Mouse (Mus musculus): ENCODE results near the gene Tnfrsf1b.
A peak's percentile ranks its signal among the peaks of the same experiment; 100 is the strongest.

Gene Tnfrsf1b

DNA sequence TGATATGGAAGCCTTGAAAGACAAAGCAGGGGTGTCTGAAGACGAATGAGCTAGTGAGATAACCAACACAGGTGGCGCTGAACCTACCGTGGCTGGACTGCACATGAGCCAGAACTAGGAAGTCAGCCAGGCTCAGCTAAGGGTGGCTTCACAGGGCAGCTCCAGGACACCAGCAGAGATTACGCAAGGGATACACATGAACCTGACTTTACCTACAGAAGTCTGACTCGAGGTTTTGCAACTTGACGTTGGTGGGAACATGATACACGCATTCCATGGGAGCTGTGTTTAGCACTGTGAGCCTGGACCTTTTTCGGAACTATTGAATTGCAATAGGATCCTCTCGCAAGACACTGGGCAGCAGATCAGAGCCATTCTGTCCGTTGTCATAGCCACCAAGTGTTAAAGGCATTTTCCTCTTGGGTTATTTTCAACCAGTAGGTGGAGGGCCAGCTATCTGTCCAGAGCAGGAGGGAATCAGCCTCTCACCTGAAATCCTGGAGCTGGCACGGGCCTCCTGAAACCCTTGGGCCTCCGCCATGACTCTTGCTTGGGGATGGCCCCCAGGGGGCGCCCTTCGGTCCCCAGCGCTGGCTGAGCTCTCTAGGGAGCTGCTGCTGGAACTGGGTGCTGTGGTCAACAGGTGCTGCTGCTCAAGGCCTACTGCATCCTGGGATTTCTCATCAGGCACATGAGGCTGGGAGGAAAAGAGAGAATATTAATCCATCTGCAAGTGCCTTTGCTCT is 27.3 kb downstream of the Tnfrsf1b start:
- no peak for DNase-seq (ENCODE audit: low spot score in 2 of 2)

DNA sequence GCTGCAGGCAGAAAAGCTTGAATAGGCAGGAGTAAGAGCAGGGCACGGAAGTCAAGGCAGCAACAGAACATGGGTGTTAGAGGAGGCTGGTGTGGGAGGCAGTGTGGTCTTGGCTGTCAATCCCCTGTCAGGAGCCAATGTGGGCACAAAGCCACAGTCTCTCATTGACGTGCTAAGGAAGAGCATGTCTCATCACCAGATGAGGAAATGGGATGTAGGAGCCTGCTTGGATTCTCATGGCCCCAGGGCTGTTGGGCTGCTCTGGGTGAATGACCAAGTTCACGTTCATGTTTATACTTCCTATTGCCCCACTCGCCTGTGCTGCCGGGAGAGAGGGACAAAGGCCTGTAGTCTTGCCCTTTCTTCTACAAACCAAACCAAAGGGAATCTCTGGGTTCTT is 28.8 kb downstream of the Tnfrsf1b start:
- no peak for DNase-seq (ENCODE audit: low spot score in 2 of 2)

DNA sequence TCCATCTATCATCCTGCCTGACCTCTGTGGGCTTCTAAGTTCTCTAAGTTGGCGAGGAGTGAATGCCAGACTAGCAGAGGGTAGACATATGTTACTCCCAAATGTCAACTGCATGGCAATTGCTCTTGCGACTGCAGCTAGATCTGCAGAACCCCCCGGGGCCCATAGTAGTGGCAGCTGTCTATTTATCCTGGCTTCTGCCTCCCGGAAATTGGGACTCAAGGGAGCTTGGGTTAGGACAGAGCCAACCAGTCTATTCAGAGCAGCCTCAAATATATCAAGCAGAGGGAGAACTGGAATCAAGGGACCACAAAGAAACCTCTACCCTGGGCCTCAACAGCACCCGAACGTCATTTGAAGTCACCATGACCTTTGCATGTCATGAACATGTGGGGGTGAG is 29.6 kb downstream of the Tnfrsf1b start:
- no peak for DNase-seq (ENCODE audit: low spot score in 2 of 2)

DNA sequence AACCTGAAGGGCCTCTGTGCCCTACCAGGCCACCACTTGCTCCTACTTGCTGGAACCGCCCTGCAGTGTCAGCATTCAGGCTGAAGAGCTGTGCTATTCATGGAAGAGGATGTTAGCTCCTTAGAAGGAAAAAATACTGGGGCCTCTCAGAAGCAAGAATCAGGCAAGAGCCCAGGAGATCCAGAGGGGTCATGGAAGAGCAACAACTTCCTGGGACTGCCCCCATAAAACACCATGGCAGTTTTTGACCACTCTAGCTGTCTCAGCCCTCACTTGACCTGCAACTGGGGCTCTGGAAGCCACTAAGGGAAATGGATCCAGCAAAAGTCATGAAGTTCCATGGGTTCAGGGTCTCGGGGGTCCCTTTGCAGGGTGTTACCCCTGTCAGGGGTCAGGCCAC is 31.3 kb downstream of the Tnfrsf1b start:
- no peak for DNase-seq (ENCODE audit: low spot score in 2 of 2)

DNA sequence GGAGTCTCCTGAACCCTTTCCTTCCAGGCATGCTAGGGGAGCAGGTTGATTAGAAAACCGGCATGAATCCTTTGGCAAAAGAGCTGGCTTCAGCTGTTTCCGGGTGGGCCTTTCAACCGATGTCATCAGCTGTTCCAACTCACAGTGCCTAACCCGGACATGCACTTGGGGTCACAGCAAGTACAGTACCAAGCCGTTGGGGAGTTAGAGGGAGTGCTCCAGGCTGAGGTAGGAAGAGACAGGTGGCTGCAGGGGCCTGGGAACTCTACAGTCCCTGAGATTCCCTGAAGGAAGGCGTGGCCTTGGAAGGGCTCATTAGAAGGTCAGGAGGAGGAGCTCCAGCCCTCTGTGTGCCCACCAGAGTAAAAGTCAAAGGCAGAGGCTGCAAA is 31.9 kb downstream of the Tnfrsf1b start:
- no peak for DNase-seq (ENCODE audit: low spot score in 2 of 2)

DNA sequence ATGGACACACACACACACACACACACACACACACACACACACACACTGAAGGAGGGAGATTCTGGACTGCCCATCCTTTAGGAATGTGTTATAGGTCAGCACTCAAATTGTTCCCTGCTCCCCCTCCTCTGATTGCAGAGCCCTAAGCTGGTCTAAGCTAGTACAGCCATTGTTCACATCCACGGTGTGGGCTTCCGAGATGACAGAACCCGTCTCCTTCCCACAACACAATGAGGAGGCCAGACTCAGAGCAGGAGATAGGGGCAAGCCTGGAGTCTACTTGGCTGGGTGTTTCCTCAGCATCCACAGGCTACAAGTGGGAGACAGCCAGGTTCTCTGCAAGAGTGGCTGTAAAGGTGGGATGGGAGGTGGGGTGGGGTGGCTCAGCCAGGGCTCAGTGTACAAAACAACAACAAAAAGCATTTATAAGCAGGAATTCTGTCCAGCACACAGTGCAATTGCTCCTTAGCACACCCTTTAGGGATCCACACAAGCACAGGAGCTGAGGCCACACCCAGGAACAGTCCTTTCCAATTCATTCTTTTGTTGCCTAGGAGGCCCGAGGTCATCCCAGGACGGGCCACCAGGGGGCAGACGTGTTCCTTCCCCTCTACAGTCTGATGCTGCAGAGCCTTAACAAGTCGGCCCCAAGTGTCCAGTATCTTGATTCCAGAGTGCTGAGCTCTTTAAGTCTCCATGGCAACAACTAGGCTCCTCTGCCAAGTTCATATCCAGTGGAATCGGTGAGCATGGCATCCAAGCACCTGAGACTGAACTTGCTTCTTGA is 32.5 kb downstream of the Tnfrsf1b start:
- DNase-seq (ENCODE audit: low spot score in 2 of 2), result peak; percentile 79 to 89

DNA sequence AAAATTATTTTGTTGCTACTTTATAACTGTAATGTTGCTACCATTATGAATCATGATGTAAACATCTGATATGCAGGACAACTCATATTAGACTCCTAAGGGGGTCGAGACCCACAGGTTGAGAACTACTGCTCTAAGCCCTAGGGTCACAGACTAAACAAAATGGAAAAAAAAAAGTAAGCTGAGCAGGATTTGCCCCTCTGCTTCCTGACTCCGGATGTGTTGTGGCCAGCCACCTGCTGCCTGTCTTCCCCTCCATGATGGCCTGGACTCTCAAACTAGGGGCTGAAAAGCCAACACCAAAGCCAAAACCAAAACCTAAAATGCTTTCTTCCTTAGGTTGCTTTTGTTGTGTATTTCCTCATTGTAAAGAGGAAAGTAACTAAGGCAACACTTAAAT is 35.6 kb downstream of the Tnfrsf1b start:
- DNase-seq (ENCODE audit: low spot score in 2 of 2), result no peak

DNA sequence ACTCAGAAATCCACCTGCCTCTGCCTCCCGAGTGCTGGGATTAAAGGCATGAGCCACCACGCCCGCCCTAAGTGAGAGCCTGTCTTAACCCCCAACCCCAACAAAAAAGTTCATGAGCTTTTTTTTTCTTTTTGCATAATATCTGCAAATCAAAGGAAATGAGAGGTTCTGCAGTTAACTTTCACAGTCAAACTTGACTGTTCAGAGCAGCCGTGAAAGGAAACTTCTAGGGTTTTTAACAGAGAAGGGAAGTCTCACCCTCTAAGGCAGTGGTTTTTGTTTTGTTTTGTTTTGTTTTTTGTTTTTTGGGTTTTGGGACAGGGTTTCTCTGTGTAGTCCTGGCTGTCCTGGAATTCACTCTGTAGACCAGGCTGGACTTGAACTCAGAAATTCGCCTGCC is 36.1 kb downstream of the Tnfrsf1b start:
- no peak for DNase-seq (ENCODE audit: low spot score in 2 of 2)

DNA sequence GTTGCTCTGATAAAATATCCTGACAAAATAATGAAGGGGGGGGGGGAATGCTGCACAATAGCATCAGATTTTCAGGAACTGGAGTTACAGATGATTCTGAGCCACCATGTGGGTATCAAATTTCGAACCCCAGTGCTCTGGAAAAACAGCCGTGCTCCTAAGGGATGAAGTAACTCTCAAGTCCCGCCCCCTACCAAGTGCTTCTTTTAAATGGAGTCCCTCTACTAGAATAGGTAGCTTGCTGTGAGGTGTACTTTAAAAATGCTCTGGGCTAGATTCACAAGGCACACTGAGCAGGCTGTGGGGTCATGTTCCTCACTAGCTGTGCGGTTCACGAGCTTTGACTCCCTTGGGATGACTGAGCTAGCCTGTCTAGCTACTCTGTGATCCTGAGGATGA is 37.0 kb downstream of the Tnfrsf1b start:
- no peak for DNase-seq (ENCODE audit: low spot score in 2 of 2)

DNA sequence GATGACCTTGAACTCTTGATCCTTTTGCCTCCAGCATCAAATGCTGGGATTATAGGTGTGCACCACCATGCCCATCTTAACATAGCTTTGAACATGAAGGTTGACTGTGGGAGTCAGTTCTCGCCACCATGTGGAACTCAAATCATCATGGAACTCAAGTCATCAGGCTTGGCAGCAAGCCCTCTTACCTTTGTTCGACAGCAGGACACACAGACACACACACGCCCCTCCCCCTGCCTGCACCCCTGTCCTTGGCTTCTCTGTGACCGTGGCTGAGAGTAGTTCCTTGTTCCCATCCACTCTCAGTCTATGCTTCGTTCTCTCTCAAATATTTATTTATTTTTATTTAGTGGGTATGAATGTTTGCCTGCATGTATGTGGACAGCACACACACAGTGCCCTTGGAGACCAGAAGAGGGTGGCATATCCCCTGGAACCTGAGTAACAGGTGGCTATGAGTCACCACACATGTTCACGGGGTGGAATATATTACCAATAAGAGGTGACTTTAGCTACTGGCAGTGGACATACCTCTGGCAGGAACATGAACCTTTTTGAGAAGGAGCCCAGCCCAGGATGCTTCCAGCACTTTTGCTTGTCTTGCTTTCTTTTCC is 37.5 kb downstream of the Tnfrsf1b start:
- DNase-seq (ENCODE audit: low spot score in 2 of 2), result no peak

DNA sequence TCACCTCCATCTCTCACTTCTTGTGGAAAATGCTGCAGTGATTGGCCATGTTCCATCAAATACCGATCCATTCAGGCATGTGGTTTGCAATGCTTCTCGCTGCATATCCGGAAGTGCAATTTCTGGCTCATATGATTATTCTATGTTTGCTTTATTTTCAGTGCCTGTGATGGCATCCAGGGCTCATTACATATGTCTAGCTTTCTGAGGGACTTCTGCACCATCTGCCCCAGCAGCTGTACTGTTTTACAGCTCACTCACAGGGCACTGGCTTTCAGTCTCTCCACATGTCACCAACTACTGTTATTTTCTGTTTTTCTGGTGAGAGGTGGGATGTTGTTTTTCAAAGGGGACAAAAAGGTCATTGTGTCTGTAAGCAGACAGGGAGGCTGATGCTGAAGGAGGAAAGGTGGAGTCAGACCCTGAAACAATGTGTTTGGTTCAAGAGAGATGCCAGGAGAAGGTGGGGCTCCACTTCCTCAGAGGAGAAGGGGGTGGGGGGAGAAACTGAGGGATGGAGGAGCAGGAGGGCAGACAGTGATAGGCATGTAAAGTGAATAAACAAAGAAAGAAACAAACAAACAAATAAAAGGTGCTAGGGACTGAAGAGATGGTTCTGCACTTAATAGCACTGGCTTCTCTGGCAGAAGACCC is 38.8 kb downstream of the Tnfrsf1b start:
- no peak for DNase-seq (ENCODE audit: low spot score in 2 of 2)

DNA sequence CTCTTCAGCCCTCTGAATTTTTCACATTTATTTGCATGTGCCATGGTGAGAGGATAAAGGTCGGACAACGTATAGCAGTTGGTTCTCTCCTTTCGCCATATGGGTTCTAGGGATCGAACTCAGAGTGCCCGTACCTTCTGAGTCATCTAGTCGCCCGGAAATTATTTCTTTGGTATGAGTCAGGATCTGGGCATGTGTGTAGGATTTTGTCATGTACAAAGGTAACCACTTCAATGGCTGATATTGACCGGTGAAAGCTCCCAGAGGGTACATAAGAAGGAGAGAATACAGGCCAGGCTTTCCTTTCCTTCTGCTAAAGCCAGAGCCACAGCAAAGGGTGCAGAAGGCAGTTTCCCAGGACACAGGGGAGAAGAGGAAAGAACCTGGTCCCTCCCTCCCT is 41.9 kb downstream of the Tnfrsf1b start:
- no peak for DNase-seq (ENCODE audit: low spot score in 2 of 2)

DNA sequence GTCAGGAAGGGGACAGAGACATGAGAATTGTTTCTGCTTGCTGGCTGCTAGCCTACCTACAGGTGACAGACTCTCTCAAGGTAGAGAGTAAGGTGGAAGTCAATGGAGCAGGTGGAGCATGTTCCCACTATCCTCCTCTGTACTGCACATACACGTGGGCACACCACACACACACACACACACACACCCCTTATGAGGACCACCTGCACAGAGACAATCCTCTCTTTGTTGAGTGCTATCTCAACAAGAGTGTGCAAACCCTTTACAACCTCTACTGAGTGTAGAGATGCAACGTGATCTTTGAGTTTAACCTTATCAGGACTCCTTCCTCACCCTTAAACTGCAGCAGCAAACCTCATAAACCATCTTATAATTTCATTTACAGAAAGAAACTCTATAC is 43.4 kb downstream of the Tnfrsf1b start:
- DNase-seq (ENCODE audit: low spot score in 2 of 2), result no peak

DNA sequence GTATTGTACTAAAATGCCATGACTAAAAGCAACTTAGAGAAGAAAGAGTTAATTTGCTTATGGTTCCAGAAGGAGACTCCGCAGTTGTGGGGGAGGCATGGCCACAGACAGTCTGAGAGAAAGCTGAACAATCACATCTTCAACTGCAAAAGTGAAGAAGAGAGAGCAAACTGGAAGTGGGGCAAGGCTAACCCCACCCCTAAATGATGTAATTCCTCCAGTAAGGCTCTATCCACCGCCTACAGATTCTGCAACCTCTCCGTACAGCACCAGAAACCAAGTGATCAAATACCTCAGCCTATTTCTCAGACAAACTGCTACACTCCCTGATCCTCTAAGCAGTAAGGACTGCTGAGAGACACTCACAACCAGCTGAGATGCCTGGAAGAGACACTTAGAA is 45.2 kb downstream of the Tnfrsf1b start:
- DNase-seq (ENCODE audit: low spot score in 2 of 2), result no peak

DNA sequence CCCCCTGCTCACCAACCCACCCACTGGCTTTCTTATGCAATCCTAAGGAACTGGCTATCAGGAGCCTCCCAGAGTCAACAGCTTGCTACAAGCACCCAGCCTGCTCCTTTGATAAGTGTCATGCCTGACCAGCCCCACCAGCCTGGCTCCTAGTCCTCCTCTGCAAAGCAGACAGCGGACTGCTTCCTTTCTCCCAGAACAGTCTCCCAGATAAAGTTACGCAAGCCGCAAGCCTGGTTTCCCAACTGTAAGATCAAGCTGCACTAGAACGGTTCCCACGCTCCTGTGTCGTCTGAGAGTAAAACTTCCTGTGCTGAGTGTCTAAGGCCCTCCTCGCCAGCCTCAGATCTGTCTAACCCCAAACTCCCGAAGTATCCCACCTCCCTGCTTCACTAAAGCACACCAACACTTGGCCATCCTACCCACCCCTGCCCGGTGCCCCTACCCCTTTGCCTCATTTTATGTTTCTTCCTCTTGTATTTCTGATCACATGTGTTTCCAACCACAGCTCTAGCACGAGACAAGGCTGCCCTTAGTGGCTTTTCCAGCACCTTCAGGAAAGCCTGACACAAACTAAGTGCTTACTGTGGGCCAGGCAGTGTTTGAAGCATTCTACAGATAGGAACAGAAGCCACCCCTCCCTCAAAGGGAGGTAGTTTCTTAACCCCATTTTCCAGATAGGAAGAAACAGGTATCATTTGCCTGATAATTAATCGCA is 46.5 kb downstream of the Tnfrsf1b start:
- no peak for DNase-seq (ENCODE audit: low spot score in 2 of 2)

DNA sequence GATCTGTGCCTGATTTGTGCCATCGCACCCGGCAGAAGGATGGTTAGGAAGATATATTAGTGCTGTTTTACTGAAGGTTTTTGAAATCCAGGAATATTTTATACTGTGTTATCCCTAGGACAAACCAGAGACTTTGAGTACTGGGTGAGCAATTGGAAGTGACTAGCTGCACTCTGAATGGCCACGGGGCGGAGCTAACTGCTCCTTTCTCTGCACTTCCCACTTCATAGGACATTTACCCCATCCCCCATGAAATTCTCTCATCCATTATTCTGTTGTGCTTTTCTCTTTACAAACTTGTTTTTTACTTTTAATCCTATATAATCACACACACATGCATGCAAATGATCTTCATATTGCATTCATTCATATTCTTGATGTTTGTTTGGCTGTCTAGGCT is 50.1 kb downstream of the Tnfrsf1b start:
- DNase-seq (ENCODE audit: low spot score in 2 of 2), result no peak

DNA sequence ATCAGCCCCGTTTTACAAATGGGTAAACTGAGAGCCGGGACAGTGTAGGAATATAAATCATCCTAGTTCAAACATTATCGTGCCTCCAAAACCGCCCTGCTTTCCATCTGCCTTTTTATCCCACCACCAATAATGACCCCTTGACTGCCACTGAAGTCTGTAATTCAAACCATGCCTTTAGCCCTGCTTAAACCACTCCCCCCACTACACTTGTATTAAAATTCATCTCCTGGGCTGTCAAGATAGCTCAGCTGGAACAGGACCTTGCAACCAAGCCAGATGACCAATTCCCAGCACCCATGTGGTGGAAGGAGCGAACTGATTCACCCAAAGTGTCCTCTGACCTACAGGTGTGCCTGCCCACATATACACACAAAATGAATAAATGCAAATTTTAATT is 51.5 kb downstream of the Tnfrsf1b start:
- no peak for DNase-seq (ENCODE audit: low spot score in 2 of 2)

DNA sequence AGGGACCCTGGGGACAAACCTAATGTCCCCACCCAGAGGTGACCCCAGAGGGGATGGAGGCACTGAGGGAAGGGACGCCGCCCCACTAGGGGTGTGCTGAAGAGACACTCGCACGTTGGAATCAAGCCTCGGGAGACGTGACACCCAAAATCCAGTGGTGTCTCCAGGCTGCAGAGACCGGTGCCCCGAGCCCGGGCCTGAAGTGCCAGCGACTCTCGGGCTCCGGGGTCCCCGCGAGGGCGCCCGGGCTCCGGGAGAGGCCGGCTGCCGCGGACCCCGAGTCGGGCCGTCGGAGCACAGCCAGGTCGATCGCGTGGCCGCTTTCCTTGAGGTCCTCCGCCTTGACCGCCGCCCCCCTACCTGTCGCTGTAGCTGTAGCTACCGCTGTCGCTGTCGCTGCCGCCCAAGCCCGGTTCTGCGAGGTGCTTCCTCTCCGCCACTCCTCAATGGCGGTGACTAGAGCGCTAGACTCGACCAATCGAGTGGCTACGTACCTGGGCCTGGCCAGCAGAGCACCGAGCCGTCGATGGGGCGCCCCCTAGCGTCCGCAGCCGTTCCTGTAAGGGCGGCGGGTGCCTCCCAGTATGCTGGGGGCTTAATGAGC is 52.0 kb downstream of the Tnfrsf1b start, which contains the start of gene Vps13d:
Gene Vps13d, minus strand, starts transcription at position 447 of the 604 bp plus-strand sequence.
- DNase-seq (ENCODE audit: low spot score in 2 of 2), result peak; percentile 79 to 87

DNA sequence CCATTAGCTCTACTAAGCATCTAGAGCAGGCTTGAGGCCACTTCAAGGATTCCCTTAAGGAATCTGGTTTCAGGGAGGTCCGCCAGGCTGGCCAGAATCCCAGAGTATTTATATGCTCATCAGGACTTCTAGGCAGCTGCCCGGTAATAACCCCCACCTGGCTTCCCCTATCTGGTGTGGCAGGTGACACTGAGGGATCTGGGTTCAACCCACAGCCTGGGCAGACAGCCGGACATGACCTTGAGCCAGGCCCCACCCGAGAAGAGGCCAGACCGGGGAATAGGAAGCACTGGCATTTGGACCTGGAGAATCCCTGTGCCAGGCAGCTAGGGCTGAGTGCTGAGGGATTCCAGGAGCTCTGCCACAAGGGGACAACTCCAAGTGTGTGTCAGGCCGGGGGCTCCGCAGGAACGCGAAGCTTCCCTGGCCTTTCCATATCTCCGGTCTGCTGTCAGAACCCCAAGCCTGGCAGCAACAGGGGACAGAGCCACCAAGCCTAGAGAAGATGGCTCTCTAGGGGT is 52.6 kb downstream of the Tnfrsf1b start:
- DNase-seq (ENCODE audit: low spot score in 2 of 2), result peak; percentile 16 to 21

DNA sequence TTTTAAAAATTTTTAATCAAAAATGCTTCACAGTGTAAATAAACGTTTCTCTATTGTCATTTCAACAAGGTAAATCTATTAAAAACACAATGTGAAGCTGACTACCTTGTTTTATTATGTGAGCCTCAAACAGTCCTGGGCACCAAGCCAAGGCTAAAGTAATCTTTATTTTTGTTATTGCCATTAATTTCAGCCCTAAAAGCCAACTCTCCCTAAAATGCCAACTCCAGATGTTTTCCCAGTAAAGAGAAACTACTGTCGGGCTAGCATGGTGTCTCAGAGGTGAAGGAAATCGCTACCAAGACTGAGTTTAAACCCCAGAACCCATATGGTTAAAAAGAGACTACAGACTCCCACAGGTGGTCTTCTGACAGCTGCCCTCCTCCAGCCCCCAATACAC is 53.3 kb downstream of the Tnfrsf1b start:
- DNase-seq (ENCODE audit: low spot score in 2 of 2), result no peak

DNA sequence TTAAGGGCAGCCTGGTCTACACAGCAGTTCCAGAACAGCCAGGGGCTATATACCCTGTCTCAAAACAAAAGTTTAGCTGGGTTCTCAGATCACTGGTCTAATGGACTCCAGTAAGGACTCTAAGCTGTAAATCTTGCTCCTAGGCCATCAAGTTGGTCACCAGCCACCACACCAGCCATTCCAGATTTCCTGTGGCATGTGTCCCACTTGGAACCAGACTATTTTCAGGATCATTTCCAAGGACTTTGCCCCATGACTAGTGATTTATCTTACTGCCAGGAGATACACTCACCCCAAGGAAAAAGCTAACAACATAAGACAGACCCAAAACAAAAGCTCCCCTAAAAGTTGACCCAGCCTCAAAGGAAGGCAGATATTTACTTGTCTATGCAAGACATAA is 54.0 kb downstream of the Tnfrsf1b start:
- DNase-seq (ENCODE audit: low spot score in 2 of 2), result no peak
